In genomic region chr2:27861576-27862238, GRCm38 (mm10) we compare ENCODE assay signal across 16 mouse cellular contexts. TPM values are rescaled to one million over a fixed set of nuclear protein-coding genes. Genes with fewer than 3 reads are reported as not detected.
DNase-seq lines count a peak whose midpoint lies in the region; ATAC-seq lines count a peak whose summit lies in the region.
"Had no signal": no experiment of that assay in that cellular context is flagged by ENCODE, and none has a peak within 500 bp of the region (broad histone marks: within the 10 kb centered on the region; RNA-seq: fewer than 3 reads in every experiment).

No protein-coding gene starts in this region.

- WGBS in embryonic facial prominence, embryonic 15.5 days: 50% methylated on average over 9 of the region's 9 CpGs
- 68% methylated on average over 9 of the region's 9 CpGs for WGBS in liver, embryonic 12.5 days (ENCODE audit: insufficient replicate concordance)

- peak overlapping the region; percentile 31; the same call in 1 of the 2 replicates for H3K27ac ChIP-seq in embryonic facial prominence, embryonic 15.5 days (replicated peaks)
- H3K27ac ChIP-seq in liver, embryonic 12.5 days: no peak overlapping the region
- H3K27ac ChIP-seq: forebrain, embryonic 12.5 days; hindbrain, embryonic 14.5 days; liver, embryonic 15.5 days; macrophage; midbrain, embryonic 15.5 days had no signal

- peak; percentile 93 for DNase-seq in heart, adult 11 months
- no peak for DNase-seq in heart, adult 8-10 months (ENCODE audit: low spot score)
- DNase-seq in 3T3-L1 (ENCODE audit: low read depth, low spot score): peak; percentile 78
- peak; percentile 46 for DNase-seq in heart, postnatal 25 days (ENCODE audit: low spot score)
- DNase-seq: kidney, adult 11 months; layer of hippocampus, postnatal 36 days; left cerebral cortex, postnatal 4 days; thymus, postnatal 36 days had no signal

- H3K36me3 ChIP-seq in embryonic facial prominence, embryonic 15.5 days: no peaks in the 10 kb centered on the region
- H3K36me3 ChIP-seq in liver, embryonic 12.5 days: no peaks in the 10 kb centered on the region
- H3K36me3 ChIP-seq: forebrain, embryonic 12.5 days; liver, embryonic 15.5 days; midbrain, embryonic 15.5 days had no signal

- no peak overlapping the region for H3K4me2 ChIP-seq in embryonic facial prominence, embryonic 15.5 days (replicated peaks)
- H3K4me2 ChIP-seq in liver, embryonic 12.5 days: no peak overlapping the region
- H3K4me2 ChIP-seq: forebrain, embryonic 12.5 days; hindbrain, embryonic 14.5 days; liver, embryonic 15.5 days; midbrain, embryonic 15.5 days had no signal

- peaks cover 62% of the 10 kb centered on the region for H3K4me1 ChIP-seq in embryonic facial prominence, embryonic 15.5 days
- H3K4me1 ChIP-seq in liver, embryonic 12.5 days: no peaks in the 10 kb centered on the region
- H3K4me1 ChIP-seq: liver, embryonic 15.5 days had no signal

- intact Hi-C loops in heart, postnatal 25 days (cut with DNase I): no loop called here

- H3K4me3 ChIP-seq in embryonic facial prominence, embryonic 15.5 days (replicated peaks): no peak overlapping the region
- no peak overlapping the region for H3K4me3 ChIP-seq in liver, embryonic 12.5 days
- H3K4me3 ChIP-seq: forebrain, embryonic 12.5 days; liver, embryonic 15.5 days; midbrain, embryonic 15.5 days had no signal

- H3K9me3 ChIP-seq in embryonic facial prominence, embryonic 15.5 days (replicated peaks): no peaks in the 10 kb centered on the region
- no peaks in the 10 kb centered on the region for H3K9me3 ChIP-seq in liver, embryonic 12.5 days (replicated peaks)
- H3K9me3 ChIP-seq: forebrain, embryonic 12.5 days; liver, embryonic 15.5 days; midbrain, embryonic 15.5 days had no signal

- H3K9ac ChIP-seq in embryonic facial prominence, embryonic 15.5 days: no peak overlapping the region
- no peak overlapping the region for H3K9ac ChIP-seq in liver, embryonic 12.5 days
- H3K9ac ChIP-seq: forebrain, embryonic 12.5 days; hindbrain, embryonic 14.5 days; liver, embryonic 15.5 days; midbrain, embryonic 15.5 days had no signal

- H3K27me3 ChIP-seq in embryonic facial prominence, embryonic 15.5 days: no peaks in the 10 kb centered on the region
- peaks cover 15% of the 10 kb centered on the region; the same call in 1 of the 2 replicates for H3K27me3 ChIP-seq in liver, embryonic 12.5 days (replicated peaks)
- H3K27me3 ChIP-seq: forebrain, embryonic 12.5 days; liver, embryonic 15.5 days; midbrain, embryonic 15.5 days had no signal

- no peak for ATAC-seq in embryonic facial prominence, embryonic 15.5 days (ENCODE audit: insufficient number of reproducible peaks, low FRiP score, low TSS enrichment, low read depth)
- ATAC-seq in megakaryocyte, adult 5-6 weeks (ENCODE audit: poor library complexity, severe bottlenecking): no peak
- ATAC-seq in liver, embryonic 12.5 days: no peak
- ATAC-seq: midbrain, embryonic 15.5 days had no signal

RNA-seq across cellular contexts. Expression of gene Col5a1, which starts 24.5 kb away (rescaled TPM):
- 10 to 100 TPM; 10.8 to 17.6 (median 15.1) TPM for total RNA-seq in heart, adult 8-10 months (2022)
- 217 and 242 TPM in 2 replicates for polyA plus RNA-seq in embryonic facial prominence, embryonic 15.5 days (2015; fragmentation: Nextera tagmentation; extraction: Ambion mirVana)
- 10 to 100 TPM; 50.0 to 58.3 TPM for total RNA-seq in heart, postnatal 25 days (2021)
- total RNA-seq in megakaryocyte, adult 5-6 weeks (2015): 0.78 and 2.2 TPM in 2 replicates
- 0.77 and 1.1 TPM in 2 replicates for total RNA-seq in megakaryocyte, adult 5-6 weeks (2017)
- 15.0 and 15.4 TPM in 2 replicates for polyA plus RNA-seq in liver, embryonic 12.5 days (2016; fragmentation: Nextera tagmentation; extraction: Ambion mirVana)
